Mouse (Mus musculus) ES-Bruce4 (cell line): ENCODE results near the gene Palm3. TPM values are rescaled to one million over a fixed set of nuclear protein-coding genes. Genes with fewer than 3 reads are reported as not detected.
"Not testable (repeated sequence)": the region's sequence is repeated elsewhere in the genome, so short reads cannot be mapped to it uniquely, and the experiment has no call there.

ENCODE experiments used
- H3K27ac ChIP-seq: 2 replicates; pipeline ENCODE4 v1.5.1; 2012; ENCODE audit warnings: low read length, inconsistent platforms; ENCODE audit not compliant: insufficient read depth
- H3K27me3 ChIP-seq: 2 replicates; pipeline ENCODE4 v1.6.1; 2012; ENCODE audit warnings: mild to moderate bottlenecking, low read length, inconsistent platforms; ENCODE audit not compliant: control insufficient read depth, poor library complexity, insufficient read depth, severe bottlenecking
- H3K36me3 ChIP-seq: 2 replicates; pipeline ENCODE4 v1.6.1; 2012; ENCODE audit warnings: inconsistent platforms, mild to moderate bottlenecking, low read length, moderate library complexity; ENCODE audit not compliant: control insufficient read depth, poor library complexity, insufficient read depth, severe bottlenecking
- H3K4me1 ChIP-seq: one replicate; pipeline ENCODE4 v1.8.1; 2011; ENCODE audit warnings: low read length; ENCODE audit not compliant: control insufficient read depth, insufficient read depth
- H3K4me3 ChIP-seq: 2 replicates; pipeline ENCODE4 v1.5.1; 2011; ENCODE audit warnings: low read depth, mild to moderate bottlenecking, low read length
- H3K9ac ChIP-seq: 2 replicates; pipeline ENCODE4 v1.6.1; 2012; ENCODE audit warnings: low read depth, mild to moderate bottlenecking, inconsistent platforms; ENCODE audit not compliant: poor library complexity, severe bottlenecking
- H3K9me3 ChIP-seq: replicated peaks from 2 replicates; pipeline ENCODE4 v1.6.1; 2012; ENCODE audit warnings: mild to moderate bottlenecking, low read length, inconsistent platforms; ENCODE audit not compliant: control insufficient read depth, poor library complexity, insufficient read depth, severe bottlenecking
- CTCF ChIP-seq: IDR thresholded peaks from one replicate; pipeline ENCODE4 v1.8.1; 2011; ENCODE audit warnings: low read depth, low read length
- EP300 ChIP-seq: IDR thresholded peaks from 2 replicates; pipeline ENCODE4 v1.6.1; 2011; ENCODE audit warnings: low read depth, low read length; ENCODE audit not compliant: insufficient read depth
- POLR2A ChIP-seq: IDR thresholded peaks from one replicate; pipeline ENCODE4 v1.8.1; 2011; ENCODE audit warnings: low read length; ENCODE audit not compliant: insufficient read depth
- polyA plus RNA-seq: library from polyadenylated mRNA; stranded (reverse); fragments of >200 nt; gene quantifications from 2 replicates; pipeline ENCODE4 v1.2.4, GENCODE M21; 2011; ENCODE audit warnings: low read depth; ENCODE audit not compliant: missing spikeins, insufficient read depth, insufficient read length

Gene Palm3
- polyA plus RNA-seq, 1 experiment, result 62.8 TPM

DNA sequence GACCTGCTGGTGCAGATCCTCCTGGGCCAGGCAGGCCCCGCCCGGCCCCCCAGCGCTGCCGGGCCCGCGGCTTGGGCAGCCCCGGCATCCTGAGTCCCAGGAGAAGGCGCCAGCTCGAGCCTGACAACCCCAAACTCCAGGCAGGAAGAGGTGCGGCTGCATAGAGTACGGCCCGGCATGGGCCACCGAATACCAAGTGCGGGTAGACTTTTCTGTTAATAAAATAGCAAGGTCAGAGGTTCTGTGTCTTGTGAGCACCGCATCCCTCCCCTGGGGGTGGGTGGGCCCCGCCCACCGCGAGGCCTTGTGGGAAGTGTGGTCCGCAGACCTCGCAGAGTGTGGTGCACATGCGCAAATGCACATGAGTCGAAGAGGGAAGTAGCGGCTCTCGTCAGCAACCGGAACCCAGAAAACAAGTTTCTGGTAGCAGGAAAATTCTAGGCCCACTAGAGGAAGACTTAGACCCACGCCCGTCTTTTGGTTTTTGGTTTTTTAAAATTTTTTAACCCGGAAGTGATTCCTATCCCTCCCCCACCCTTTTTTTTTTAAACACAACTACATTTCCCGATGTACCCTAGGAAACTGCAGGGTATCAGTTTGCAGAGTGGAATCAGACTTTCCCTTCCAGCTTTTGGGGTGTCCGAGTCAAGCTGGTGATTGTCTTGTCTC is 16.6 kb upstream of the Palm3 start:
- Histone ChIP-seq H3K9me3 (no peaks in the 10 kb centered on the region), H3K27me3 (no peaks in the 10 kb centered on the region), H3K36me3 (peaks cover 13% of the 10 kb centered on the region), H3K9ac (peak overlapping the region; percentile 88), H3K4me3 (peak overlapping the region; percentile 93), H3K4me1 (peaks cover under 1% of the 10 kb centered on the region), H3K27ac (peak overlapping the region; percentile 62)
- TF ChIP-seq CTCF (no peak), POLR2A (peak; percentile 19)

DNA sequence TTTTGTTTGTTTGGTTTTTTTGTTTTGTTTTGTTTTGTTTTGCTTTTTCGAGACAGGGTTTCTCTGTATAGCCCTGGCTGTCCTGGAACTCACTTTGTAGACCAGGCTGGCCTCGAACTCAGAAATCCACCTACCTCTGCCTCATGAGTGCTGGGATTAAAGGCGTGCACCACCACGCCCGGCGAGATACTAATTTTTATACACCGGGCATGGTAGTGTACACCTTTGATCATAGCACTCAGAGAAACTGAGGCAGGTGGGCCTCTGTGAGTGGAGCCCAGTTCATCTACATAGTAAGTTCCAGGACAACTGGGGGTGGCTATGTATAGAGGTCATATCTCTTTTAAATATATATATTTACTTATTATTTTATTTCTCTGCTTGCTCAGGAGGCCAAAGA is 15.8 kb upstream of the Palm3 start:
- H3K9me3 ChIP-seq, H3K27ac ChIP-seq, H3K4me3 ChIP-seq, H3K36me3 ChIP-seq, H3K4me1 ChIP-seq, H3K27me3 ChIP-seq, H3K9ac ChIP-seq: not testable (repeated sequence)

DNA sequence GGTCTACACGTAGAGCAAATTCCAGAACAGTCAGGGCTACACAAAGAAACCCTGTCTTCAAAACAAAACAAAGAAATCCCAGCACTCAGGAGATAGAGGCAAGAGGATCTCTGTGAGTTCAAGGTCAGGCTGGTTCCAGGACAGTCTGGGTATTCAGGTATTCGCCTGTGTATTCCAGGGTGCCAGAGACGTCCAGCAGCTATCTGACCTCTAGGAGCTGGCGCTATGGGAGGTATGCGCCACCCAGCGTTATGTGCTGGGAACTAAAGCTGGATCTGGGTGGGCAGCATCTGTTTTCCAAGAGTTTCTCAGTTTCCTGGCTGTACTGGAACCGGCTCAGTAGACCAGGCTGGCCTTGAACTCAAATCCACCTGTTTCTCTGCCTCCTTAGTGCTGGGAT is 12.9 kb upstream of the Palm3 start:
- no peak overlapping the region for H3K4me3 ChIP-seq
- peak overlapping the region; percentile 18; the same call in 1 of the 2 replicates for H3K27ac ChIP-seq
- H3K27me3 ChIP-seq, result 0 out of 2 replicates have a peak, but pooled peaks cover 5% of the 10 kb centered on the region
- no peak overlapping the region for H3K9ac ChIP-seq
- TF ChIP-seq POLR2A (no peak), CTCF (peak; percentile 81), EP300 (peak; percentile 93)
- H3K9me3 ChIP-seq, result no peaks in the 10 kb centered on the region
- H3K4me1 ChIP-seq, result no peaks in the 10 kb centered on the region
- H3K36me3 ChIP-seq, result no peaks in the 10 kb centered on the region

GRCm38 (mm10) chr8:84009876-84010275 is 11.4 kb upstream of the Palm3 start:
- Histone ChIP-seq H3K9me3 (no peaks in the 10 kb centered on the region), H3K36me3 (no peaks in the 10 kb centered on the region), H3K27ac (no peak overlapping the region), H3K4me1 (no peaks in the 10 kb centered on the region), H3K27me3 (0 out of 2 replicates have a peak, but pooled peaks cover 5% of the 10 kb centered on the region), H3K9ac (peak overlapping the region; percentile 94; the same call in 1 of the 2 replicates), H3K4me3 (no peak overlapping the region)
- peak; percentile 97 for TF ChIP-seq CTCF
- no peak for TF ChIP-seq POLR2A

DNA sequence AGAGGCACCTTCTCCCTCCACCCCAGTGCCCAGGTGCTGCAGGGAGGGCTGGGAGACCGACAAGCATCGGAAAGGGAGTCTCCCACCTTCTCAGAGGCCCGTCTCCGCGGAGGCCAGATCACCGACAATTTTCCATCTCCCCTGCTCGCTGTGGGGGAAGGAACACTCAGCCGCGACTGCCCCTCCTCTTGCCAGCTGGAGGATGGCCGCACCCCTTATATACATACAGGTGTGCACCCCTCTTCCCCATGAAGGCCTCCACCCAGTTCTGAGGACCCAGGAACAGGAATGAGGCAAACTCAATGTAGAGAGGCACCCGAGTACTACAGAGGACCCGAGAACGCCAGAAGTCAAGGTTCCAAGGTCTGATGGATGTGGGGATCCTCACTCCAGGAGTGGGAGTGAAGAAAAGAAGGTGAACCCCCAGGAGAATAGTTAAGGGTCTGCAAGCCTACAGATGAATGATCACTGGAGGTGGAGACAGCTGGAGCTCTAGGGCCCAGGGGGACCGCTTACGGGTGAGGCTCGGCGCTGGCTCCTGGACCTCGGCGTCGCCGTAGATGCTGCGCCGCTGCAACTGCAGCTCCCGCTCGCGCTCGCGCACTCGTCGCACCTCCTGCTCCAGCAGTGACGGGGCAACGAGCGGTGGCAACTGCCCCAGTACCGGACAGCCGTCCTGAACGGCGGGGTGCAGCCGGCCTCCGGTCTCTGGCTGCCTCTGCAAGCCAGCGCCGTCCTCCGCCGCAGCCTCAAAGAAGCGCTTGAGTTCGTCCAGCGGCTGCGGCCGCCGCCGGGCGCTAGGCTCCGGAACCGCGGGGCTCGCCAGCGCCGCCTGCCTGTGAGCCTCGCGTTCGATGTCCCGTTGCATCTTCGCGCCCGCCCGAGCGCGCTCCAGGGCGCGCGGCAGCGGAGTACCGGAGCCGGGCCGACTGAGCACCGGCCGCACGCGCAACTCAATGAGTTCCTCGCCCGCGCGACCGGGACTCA is 10.4 kb upstream of the Palm3 start:
- no peak overlapping the region for H3K27ac ChIP-seq
- no peaks in the 10 kb centered on the region for H3K4me1 ChIP-seq
- no peak for TF ChIP-seq POLR2A
- no peak for TF ChIP-seq EP300
- TF ChIP-seq CTCF, result peak; percentile 35

More for the DNA sequence above, 10.4 kb upstream of the Palm3 start:
- peak overlapping the region; percentile 94 for H3K9ac ChIP-seq
- H3K4me3 ChIP-seq, result peak overlapping the region; percentile 65
- H3K36me3 ChIP-seq, result no peaks in the 10 kb centered on the region
- H3K27me3 ChIP-seq, result 0 out of 2 replicates have a peak, but pooled peaks cover 5% of the 10 kb centered on the region
- H3K9me3 ChIP-seq, result no peaks in the 10 kb centered on the region; the same call in 1 of the 2 replicates
